Mouse (Mus musculus) kidney, adult 2 months (tissue): ENCODE measurements around the gene Lrrc40. TPM values are rescaled to one million over a fixed set of nuclear protein-coding genes. Genes with fewer than 3 reads are reported as not detected.

Source experiments
- DNase-seq: peaks from one replicate; pipeline ENCODE4 v3.0.0; 2021
- H3K27ac ChIP-seq: fragments of 200-500 bp; 2 replicates; pipeline ENCODE4 v1.5.1; 2012; ENCODE audit warnings: low read depth, low read length, control low read depth, inconsistent platforms; ENCODE audit not compliant: insufficient read depth
- H3K27me3 ChIP-seq: fragments of 200-500 bp; replicated peaks from 2 replicates; pipeline ENCODE4 v1.6.1; 2012; ENCODE audit warnings: mild to moderate bottlenecking, moderate library complexity, low read length, inconsistent platforms; ENCODE audit not compliant: control insufficient read depth, insufficient read depth
- H3K36me3 ChIP-seq: fragments of 200-500 bp; 2 replicates; pipeline ENCODE4 v1.6.1; 2012; ENCODE audit warnings: mild to moderate bottlenecking, moderate library complexity, low read length, inconsistent platforms; ENCODE audit not compliant: control insufficient read depth, insufficient read depth
- H3K4me1 ChIP-seq: fragments of 200-500 bp; 2 replicates; pipeline ENCODE4 v1.6.1; 2011; ENCODE audit warnings: low read length; ENCODE audit not compliant: control insufficient read depth, insufficient read depth
- H3K4me3 ChIP-seq: fragments of 200-500 bp; 2 replicates; pipeline ENCODE4 v1.5.1; 2011; ENCODE audit warnings: mild to moderate bottlenecking, low read depth, low read length, control low read depth; ENCODE audit not compliant: insufficient read depth
- CTCF ChIP-seq: fragments of 200-500 bp; conservative IDR thresholded peaks from 2 replicates; pipeline ENCODE4 v1.5.1; 2011; ENCODE audit warnings: low read depth, mild to moderate bottlenecking, control low read depth, low read length, moderate library complexity, mixed read lengths; ENCODE audit not compliant: insufficient read depth, insufficient read length
- POLR2A ChIP-seq: fragments of 200-500 bp; IDR thresholded peaks from one replicate; pipeline ENCODE4 v1.6.1; 2011; ENCODE audit warnings: low read depth, low read length, control low read depth
- WGBS: fragments of 180-500 bp; shearing (Covaris S2); methylation state at CpG from one replicate; pipeline ENCODE4 v1.1.7; 2018; 5-methylcytosine and 5-hydroxymethylcytosine counted together
- polyA plus RNA-seq: library from polyadenylated mRNA; depleted of rRNA; stranded (reverse); fragments of >200 nt; gene quantifications from 2 replicates; pipeline ENCODE4 v1.2.3, GENCODE M21; 2012; rRNA removed

The Lrrc40 gene
- 6.6 and 7.0 TPM in 2 replicates for polyA plus RNA-seq

- H3K4me1 ChIP-seq: peaks cover 6% of the 10 kb centered on the region
- H3K27ac ChIP-seq: peak within 1 kb of the TSS; percentile 87
- peak; percentile 78 for TF ChIP-seq POLR2A
- TF ChIP-seq CTCF: no peak
- peak within 1 kb of the TSS; percentile 74 for H3K4me3 ChIP-seq
- no peaks in the 10 kb centered on the region for H3K36me3 ChIP-seq
- peak; percentile 97 for DNase-seq
- no peaks in the 10 kb centered on the region for H3K27me3 ChIP-seq
- WGBS: under 1% methylated on average over 55 of the region's 55 CpGs
These were observed at the start of gene Lrrc40, which contains the start of gene Srsf11 for GRCm38 (mm10) chr3:158036329-158036988. Lrrc40 (plus strand) TSS chr3:158036662. Srsf11 (minus strand) TSS chr3:158036639.

GRCm38 (mm10) chr3:157993322-157993721 is 43.1 kb upstream of the Lrrc40 start:
- peak overlapping the region; percentile 58 for H3K4me3 ChIP-seq
- DNase-seq: peak; percentile 94
- H3K27me3 ChIP-seq: no peaks in the 10 kb centered on the region
- H3K27ac ChIP-seq: peak overlapping the region; percentile 93
- TF ChIP-seq POLR2A: no peak
- no peak for TF ChIP-seq CTCF
- H3K36me3 ChIP-seq: peaks cover 3% of the 10 kb centered on the region; the same call in 1 of the 2 replicates
- peaks cover 4% of the 10 kb centered on the region; the same call in 1 of the 2 replicates for H3K4me1 ChIP-seq

- no peak for TF ChIP-seq POLR2A
- TF ChIP-seq CTCF: no peak
- H3K27me3 ChIP-seq: no peaks in the 10 kb centered on the region
- H3K27ac ChIP-seq: no peak overlapping the region
- DNase-seq: peak; percentile 67
- 53% methylated on average over 2 of the region's 2 CpGs for WGBS
- H3K36me3 ChIP-seq: peaks cover 3% of the 10 kb centered on the region; the same call in 1 of the 2 replicates
- H3K4me3 ChIP-seq: no peak overlapping the region
- H3K4me1 ChIP-seq: peaks cover 4% of the 10 kb centered on the region; the same call in 1 of the 2 replicates
These were observed 40.7 kb upstream of the Lrrc40 start for GRCm38 (mm10) chr3:157995726-157996125.

- H3K27ac ChIP-seq: no peak overlapping the region
- H3K36me3 ChIP-seq: peaks cover 6% of the 10 kb centered on the region
- DNase-seq: no peak
- no peaks in the 10 kb centered on the region for H3K27me3 ChIP-seq
- no peak for TF ChIP-seq POLR2A
- no peak for TF ChIP-seq CTCF
- H3K4me3 ChIP-seq: no peak overlapping the region
- peaks cover 4% of the 10 kb centered on the region; the same call in 1 of the 2 replicates for H3K4me1 ChIP-seq
- WGBS: 26% methylated on average over 1 of the region's 1 CpGs
These were observed 37.6 kb upstream of the Lrrc40 start for GRCm38 (mm10) chr3:157998742-157999369.

GRCm38 (mm10) chr3:158008647-158009046 is 27.8 kb upstream of the Lrrc40 start:
- 60% methylated on average over 1 of the region's 1 CpGs for WGBS

GRCm38 (mm10) chr3:158009762-158010320 is 26.6 kb upstream of the Lrrc40 start:
- WGBS: 28% methylated on average over 1 of the region's 1 CpGs
- no peaks in the 10 kb centered on the region for H3K4me1 ChIP-seq
- TF ChIP-seq POLR2A: no peak
- no peak for TF ChIP-seq CTCF
- H3K4me3 ChIP-seq: no peak overlapping the region
- H3K36me3 ChIP-seq: peaks cover 10% of the 10 kb centered on the region
- H3K27ac ChIP-seq: no peak overlapping the region
- no peak for DNase-seq
- no peaks in the 10 kb centered on the region for H3K27me3 ChIP-seq

More at GRCm38 (mm10) chr3:158008647-158009046, 27.8 kb upstream of the Lrrc40 start:
- DNase-seq: no peak
- TF ChIP-seq CTCF: no peak
- no peak for TF ChIP-seq POLR2A
- no peaks in the 10 kb centered on the region for H3K4me1 ChIP-seq
- H3K27ac ChIP-seq: no peak overlapping the region
- H3K4me3 ChIP-seq: no peak overlapping the region
- peaks cover 19% of the 10 kb centered on the region for H3K36me3 ChIP-seq
- no peaks in the 10 kb centered on the region for H3K27me3 ChIP-seq

GRCm38 (mm10) chr3:158031371-158031925 is 5.0 kb upstream of the Lrrc40 start:
- TF ChIP-seq CTCF: no peak
- TF ChIP-seq POLR2A: no peak
- Histone ChIP-seq H3K4me3 (peak overlapping the region; percentile 99), H3K36me3 (peaks cover 1% of the 10 kb centered on the region; the same call in 1 of the 2 replicates), H3K27ac (peak overlapping the region; percentile 87), H3K4me1 (peaks cover 6% of the 10 kb centered on the region), H3K27me3 (no peaks in the 10 kb centered on the region)
- peak; percentile 92 for DNase-seq
- under 1% methylated on average over 61 of the region's 61 CpGs for WGBS
